Mouse (Mus musculus) liver, embryonic 11.5 days (tissue): Measurements from ENCODE around the gene Brpf1. TPM values are rescaled to one million over a fixed set of nuclear protein-coding genes. Genes with fewer than 3 reads are reported as not detected.

ENCODE experiments used
- ATAC-seq: fragments of 200-750 bp; cut with Nextera tagmentation; replicated peaks from 2 replicates; pipeline ENCODE4 v1.8.0; 2017; ENCODE audit warnings: moderate number of reproducible peaks, mild to moderate bottlenecking, moderate TSS enrichment, moderate library complexity; ENCODE audit not compliant: low FRiP score
- DNase-seq: peaks from one replicate; pipeline ENCODE4 v3.0.0-alpha.2; 2017; ENCODE audit warnings: low spot score
- H3K27ac ChIP-seq: fragments of 300-500 bp; sonication (generic); 2 replicates; pipeline ENCODE4 v1.5.1; 2014; ENCODE audit warnings: mild to moderate bottlenecking, low read depth, low read length, control low read depth
- H3K27me3 ChIP-seq: fragments of 300-500 bp; sonication (generic); replicated peaks from 2 replicates; pipeline ENCODE4 v1.6.1; 2014; ENCODE audit warnings: low read length, mixed read lengths; ENCODE audit not compliant: control insufficient read depth, insufficient read depth
- H3K36me3 ChIP-seq: fragments of 300-500 bp; sonication (generic); 2 replicates; pipeline ENCODE4 v1.6.1; 2014; ENCODE audit warnings: mild to moderate bottlenecking, low read length, moderate library complexity, mixed read lengths; ENCODE audit not compliant: control insufficient read depth, insufficient read depth
- H3K4me1 ChIP-seq: fragments of 300-500 bp; sonication (generic); replicated peaks from 2 replicates; pipeline ENCODE4 v1.6.1; 2014; ENCODE audit warnings: low read length, mixed read lengths; ENCODE audit not compliant: control insufficient read depth, insufficient read depth
- H3K4me2 ChIP-seq: fragments of 300-500 bp; sonication (generic); 2 replicates; pipeline ENCODE4 v1.6.1; 2014; ENCODE audit warnings: mild to moderate bottlenecking, control low read depth, moderate library complexity
- H3K4me3 ChIP-seq: fragments of 300-500 bp; sonication (generic); 2 replicates; pipeline ENCODE4 v1.5.1; 2014; ENCODE audit warnings: low read depth, low read length, control low read depth
- H3K9ac ChIP-seq: fragments of 300-500 bp; sonication (generic); 2 replicates; pipeline ENCODE4 v1.6.1; 2014; ENCODE audit warnings: low read depth, low read length, control low read depth
- H3K9me3 ChIP-seq: fragments of 300-500 bp; sonication (generic); 2 replicates; pipeline ENCODE4 v1.6.1; 2016; ENCODE audit warnings: low read length, inconsistent platforms, mixed read lengths; ENCODE audit not compliant: control insufficient read depth
- WGBS: fragments of 180-500 bp; shearing (Covaris S2); extraction: QIAGEN DNeasy Blood & Tissue Kit; methylation state at CpG from one replicate; pipeline ENCODE4 v1.1.7; 2014; 5-methylcytosine and 5-hydroxymethylcytosine counted together
- polyA plus RNA-seq: library from polyadenylated mRNA; unstranded; fragments of >200 nt; fragmentation: Nextera tagmentation; extraction: Ambion mirVana; gene quantifications from 2 replicates; pipeline ENCODE4 v1.2.1, GENCODE M21; 2014

Gene Brpf1
- polyA plus RNA-seq, 1 experiment from 2014 or later = 22.0 TPM

GRCm38 (mm10) chr6:113341574-113341973, 34.6 kb downstream of the Brpf1 start:
- Histone ChIP-seq H3K9me3 (no peaks in the 10 kb centered on the region), H3K36me3 (0 out of 2 replicates have a peak, but pooled peaks cover 2% of the 10 kb centered on the region), H3K4me2 (peak overlapping the region; percentile 6; the same call in 1 of the 2 replicates), H3K27me3 (no peaks in the 10 kb centered on the region), H3K27ac (peak overlapping the region; percentile 16; the same call in 1 of the 2 replicates), H3K4me3 (no peak overlapping the region), H3K4me1 (peaks cover 17% of the 10 kb centered on the region), H3K9ac (0 out of 2 replicates have a peak overlapping the region, but pooled peaks have one; percentile 12)
- ATAC-seq (no peak), DNase-seq (no peak)
- 63% methylated on average over 6 of the region's 6 CpGs for WGBS

- Histone ChIP-seq H3K4me3 (no peak overlapping the region), H3K9me3 (no peaks in the 10 kb centered on the region), H3K4me1 (peaks cover 13% of the 10 kb centered on the region), H3K4me2 (peak overlapping the region; percentile 86), H3K9ac (no peak overlapping the region), H3K27ac (no peak overlapping the region), H3K36me3 (0 out of 2 replicates have a peak, but pooled peaks cover 2% of the 10 kb centered on the region), H3K27me3 (no peaks in the 10 kb centered on the region)
- DNase-seq (no peak), ATAC-seq (no peak)
- WGBS = 36% methylated on average over 4 of the region's 7 CpGs
Observed at GRCm38 (mm10) chr6:113342297-113342696, 35.4 kb downstream of the Brpf1 start.

- H3K27me3 ChIP-seq = no peaks in the 10 kb centered on the region
Observed at GRCm38 (mm10) chr6:113343177-113344092, 36.5 kb downstream of the Brpf1 start, which contains the start of gene Camk1. Gene Camk1 (minus strand): TSS chr6:113343984.

GRCm38 (mm10) chr6:113344321-113344720, 37.4 kb downstream of the Brpf1 start:
- 69% methylated on average over 2 of the region's 2 CpGs for WGBS
- Histone ChIP-seq H3K27me3 (no peaks in the 10 kb centered on the region), H3K36me3 (0 out of 2 replicates have a peak, but pooled peaks cover 2% of the 10 kb centered on the region), H3K4me1 (peaks cover 13% of the 10 kb centered on the region), H3K9me3 (no peaks in the 10 kb centered on the region), H3K27ac (no peak overlapping the region), H3K9ac (peak overlapping the region; percentile 71), H3K4me2 (peak overlapping the region; percentile 86), H3K4me3 (no peak overlapping the region)
- ATAC-seq = no peak
- no peak for DNase-seq

More at GRCm38 (mm10) chr6:113343177-113344092, 36.5 kb downstream of the Brpf1 start, which contains the start of gene Camk1:
- ATAC-seq (peak; percentile 79), DNase-seq (peak; percentile 72)
- Histone ChIP-seq H3K4me2 (peak within 1 kb of the TSS; percentile 86), H3K27ac (no peak within 1 kb of the TSS), H3K9me3 (no peaks in the 10 kb centered on the region), H3K4me3 (peak within 1 kb of the TSS; percentile 61), H3K36me3 (0 out of 2 replicates have a peak, but pooled peaks cover 2% of the 10 kb centered on the region), H3K4me1 (peaks cover 13% of the 10 kb centered on the region), H3K9ac (peak within 1 kb of the TSS; percentile 71)
- 17% methylated on average over 32 of the region's 32 CpGs for WGBS

GRCm38 (mm10) chr6:113346897-113347296, 40.0 kb downstream of the Brpf1 start:
- ATAC-seq (no peak), DNase-seq (no peak)
- Histone ChIP-seq H3K27ac (no peak overlapping the region), H3K9me3 (no peaks in the 10 kb centered on the region), H3K9ac (no peak overlapping the region), H3K4me2 (no peak overlapping the region), H3K4me3 (no peak overlapping the region), H3K27me3 (no peaks in the 10 kb centered on the region), H3K4me1 (peaks cover 16% of the 10 kb centered on the region), H3K36me3 (no peaks in the 10 kb centered on the region)
- 75% methylated on average over 4 of the region's 4 CpGs for WGBS

GRCm38 (mm10) chr6:113350538-113350937, 43.6 kb downstream of the Brpf1 start:
- Histone ChIP-seq H3K4me1 (peaks cover 7% of the 10 kb centered on the region; the same call in 1 of the 2 replicates), H3K4me2 (no peak overlapping the region), H3K9ac (no peak overlapping the region), H3K4me3 (no peak overlapping the region), H3K9me3 (no peaks in the 10 kb centered on the region), H3K36me3 (no peaks in the 10 kb centered on the region), H3K27me3 (no peaks in the 10 kb centered on the region), H3K27ac (no peak overlapping the region)
- DNase-seq (no peak), ATAC-seq (no peak)

GRCm38 (mm10) chr6:113351161-113351560, 44.2 kb downstream of the Brpf1 start:
- Histone ChIP-seq H3K9ac (no peak overlapping the region), H3K27me3 (no peaks in the 10 kb centered on the region), H3K4me3 (no peak overlapping the region), H3K9me3 (no peaks in the 10 kb centered on the region), H3K4me2 (no peak overlapping the region), H3K27ac (no peak overlapping the region), H3K4me1 (peaks cover 7% of the 10 kb centered on the region; the same call in 1 of the 2 replicates), H3K36me3 (no peaks in the 10 kb centered on the region)
- WGBS = 73% methylated on average over 1 of the region's 1 CpGs
- ATAC-seq = no peak
- DNase-seq = no peak

- H3K27me3 ChIP-seq = no peaks in the 10 kb centered on the region
- 39% methylated on average over 10 of the region's 10 CpGs for WGBS
- no peak for DNase-seq
- peaks cover 7% of the 10 kb centered on the region; the same call in 1 of the 2 replicates for H3K4me1 ChIP-seq
- no peak overlapping the region for H3K9ac ChIP-seq
- H3K4me2 ChIP-seq = no peak overlapping the region
- no peaks in the 10 kb centered on the region for H3K9me3 ChIP-seq
- H3K4me3 ChIP-seq = no peak overlapping the region
- H3K36me3 ChIP-seq = no peaks in the 10 kb centered on the region
- H3K27ac ChIP-seq = no peak overlapping the region
- no peak for ATAC-seq
Observed at GRCm38 (mm10) chr6:113351653-113352052, 44.7 kb downstream of the Brpf1 start.
